ENCODE assay signal across 20 mouse cellular contexts in the genomic region with DNA sequence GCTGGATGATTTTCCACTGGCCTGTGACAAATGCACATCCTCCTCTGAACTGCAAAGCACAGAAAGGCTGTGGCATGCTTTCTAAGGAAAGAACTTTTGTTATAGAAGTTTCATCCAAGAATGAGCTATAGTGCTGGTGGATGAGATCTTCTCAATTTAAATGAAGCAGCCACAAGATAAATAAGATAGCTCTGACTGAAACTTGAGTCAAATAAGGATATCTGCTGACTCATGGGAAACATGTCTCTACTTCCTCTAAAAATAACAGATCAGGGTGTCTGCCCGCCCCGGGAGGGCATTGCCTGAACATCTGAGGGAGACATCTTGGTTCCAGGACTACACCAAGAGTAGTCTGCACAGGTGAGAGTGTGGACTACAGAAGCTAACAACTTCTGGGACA. TPM values are rescaled to one million over a fixed set of nuclear protein-coding genes. Genes with fewer than 3 reads are reported as not detected.
A peak's percentile ranks its signal among the peaks of the same experiment; 100 is the strongest.
DNase-seq lines count a peak whose midpoint lies in the region; TF ChIP-seq lines count a peak whose summit lies in the region.
"Had no signal": no experiment of that assay in that cellular context is flagged by ENCODE, and none has a peak within 500 bp of the region (broad histone marks: within the 10 kb centered on the region; RNA-seq: fewer than 3 reads in every experiment).

No protein-coding gene starts in this region.

- DNase-seq in right cerebral cortex, adult 18-20 months: peak; percentile 1
- no peak for DNase-seq in right cerebral cortex, postnatal 4 days
- DNase-seq in MEL (ENCODE audit: low read depth, low spot score): peak; percentile 5
- DNase-seq in heart, postnatal 10 days: no peak
- no peak for DNase-seq in thymus, adult 2 months
- DNase-seq: adrenal gland, adult 2 months; adrenal gland, postnatal 10 days; adrenal gland, postnatal 25 days; cerebellum, adult 11-12 months; cerebellum, adult 2 months; cerebellum, adult 9-10 months; cerebellum, postnatal 10 days; cerebellum, postnatal 25 days; forebrain, postnatal 0 days had no signal

- no peaks in the 10 kb centered on the region for H3K4me1 ChIP-seq in MEL (ENCODE audit: control insufficient read depth in 1 of 2, insufficient read depth in 2 of 2, low read length in 2 of 2)
- H3K4me1 ChIP-seq in thymus, adult 2 months (replicated peaks; ENCODE audit: control insufficient read depth, insufficient read depth, low read length): no peaks in the 10 kb centered on the region
- H3K4me1 ChIP-seq: embryonic facial prominence, embryonic 10.5 days; embryonic facial prominence, embryonic 12.5 days; forebrain, embryonic 13.5 days; forebrain, embryonic 15.5 days had no signal

- TF ChIP-seq CTCF in MEL (IDR thresholded peaks at IDR 0.05 in 2 of 3, conservative IDR thresholded peaks at IDR 0.05 in 1 of 3; ENCODE audit: control insufficient read depth in 1 of 3, insufficient read depth in 1 of 3, low read depth in 2 of 3, low read length in 3 of 3, poor library complexity in 1 of 3, severe bottlenecking in 1 of 3): no peak
- TF ChIP-seq CTCF in thymus, adult 2 months (IDR thresholded peaks at IDR 0.05; ENCODE audit: borderline replicate concordance, control insufficient read depth, extremely low read depth, insufficient read depth, low read length, poor library complexity): no peak

- 77% methylated on average over 2 of the region's 2 CpGs for WGBS in thymus, adult 2 months

- no peak overlapping the region for H3K27ac ChIP-seq in MEL (ENCODE audit: control insufficient read depth, low read depth, low read length)
- no peak overlapping the region for H3K27ac ChIP-seq in thymus, adult 2 months (ENCODE audit: control insufficient read depth, insufficient read depth, low read length)
- H3K27ac ChIP-seq: embryonic facial prominence, embryonic 10.5 days; embryonic facial prominence, embryonic 12.5 days; forebrain, embryonic 13.5 days; forebrain, embryonic 15.5 days had no signal

- TF ChIP-seq RAD21 in MEL (IDR thresholded peaks at IDR 0.05; ENCODE audit: low read depth, low read length): no peak

- intact Hi-C loops in heart, postnatal 10 days (cut with DNase I): no loop called here

- H3K9me3 ChIP-seq in MEL (replicated peaks; ENCODE audit: insufficient read depth, low read length): no peaks in the 10 kb centered on the region
- H3K9me3 ChIP-seq: embryonic facial prominence, embryonic 10.5 days; embryonic facial prominence, embryonic 12.5 days; forebrain, embryonic 13.5 days; forebrain, embryonic 15.5 days; G1E had no signal

- H3K27me3 ChIP-seq in MEL (ENCODE audit: control insufficient read depth in 1 of 2, insufficient read depth in 2 of 2, low read length in 2 of 2): no peaks in the 10 kb centered on the region
- H3K27me3 ChIP-seq in thymus, adult 2 months (ENCODE audit: control insufficient read depth, insufficient read depth, low read length): no peaks in the 10 kb centered on the region
- H3K27me3 ChIP-seq: embryonic facial prominence, embryonic 12.5 days; forebrain, embryonic 13.5 days; forebrain, embryonic 15.5 days had no signal

- H3K36me3 ChIP-seq in MEL (ENCODE audit: control insufficient read depth in 1 of 2, insufficient read depth in 2 of 2, low read length in 2 of 2): no peaks in the 10 kb centered on the region
- no peaks in the 10 kb centered on the region for H3K36me3 ChIP-seq in thymus, adult 2 months (ENCODE audit: control insufficient read depth, insufficient read depth, low read length)
- H3K36me3 ChIP-seq: embryonic facial prominence, embryonic 10.5 days; embryonic facial prominence, embryonic 12.5 days; forebrain, embryonic 15.5 days; G1E had no signal

- H3K79me2 ChIP-seq in MEL (ENCODE audit: control insufficient read depth, insufficient read depth, low read length, poor library complexity): no peaks in the 10 kb centered on the region

- no peak overlapping the region for H3K9ac ChIP-seq in MEL (ENCODE audit: control insufficient read depth, low read depth, low read length, poor library complexity, severe bottlenecking)
- H3K9ac ChIP-seq: embryonic facial prominence, embryonic 12.5 days; forebrain, embryonic 13.5 days; forebrain, embryonic 15.5 days; forebrain, postnatal 0 days had no signal

- TF ChIP-seq POLR2A in MEL (IDR thresholded peaks at IDR 0.05; ENCODE audit: control insufficient read depth in 1 of 2, insufficient read depth in 1 of 2, low read depth in 1 of 2, low read length in 2 of 2, poor library complexity in 1 of 2): no peak
- no peak for TF ChIP-seq POLR2A in thymus, adult 2 months (IDR thresholded peaks at IDR 0.05; ENCODE audit: control insufficient read depth, extremely low read depth, insufficient read depth, low read length, poor library complexity)

- H3K4me3 ChIP-seq in MEL (ENCODE audit: control insufficient read depth in 1 of 2, insufficient read depth in 1 of 2, low read depth in 2 of 2, low read length in 2 of 2): no peak overlapping the region
- no peak overlapping the region for H3K4me3 ChIP-seq in thymus, adult 2 months (ENCODE audit: control insufficient read depth, insufficient read depth, low read length)
- H3K4me3 ChIP-seq: embryonic facial prominence, embryonic 10.5 days; embryonic facial prominence, embryonic 12.5 days; forebrain, embryonic 13.5 days; forebrain, embryonic 15.5 days had no signal

- TF ChIP-seq EP300 in MEL (IDR thresholded peaks at IDR 0.05; ENCODE audit: low read depth in 1 of 2, low read length in 2 of 2): no peak

TF ChIP-seq in MEL, 35 proteins besides CTCF, POLR2A, EP300 and RAD21:
- TF ChIP-seq ZKSCAN1 (IDR thresholded peaks at IDR 0.05; ENCODE audit: low read depth, low read length) (no peak), MEF2A (IDR thresholded peaks at IDR 0.05; ENCODE audit: extremely low read depth, insufficient replicate concordance, low read depth, low read length, poor library complexity, severe bottlenecking) (no peak), MAX (IDR thresholded peaks at IDR 0.05; ENCODE audit: low read length) (no peak), MAFK (IDR thresholded peaks at IDR 0.05; ENCODE audit: borderline replicate concordance, low read depth, low read length) (no peak), SIN3A (IDR thresholded peaks at IDR 0.05; ENCODE audit: low read length) (no peak), TCF12 (IDR thresholded peaks at IDR 0.05; ENCODE audit: low read depth, low read length) (no peak), ZC3H11A (IDR thresholded peaks at IDR 0.05; ENCODE audit: low read depth, low read length) (no peak), POLR2AphosphoS2 (IDR thresholded peaks at IDR 0.05; ENCODE audit: low read length) (no peak), JUND (IDR thresholded peaks at IDR 0.05; ENCODE audit: low read depth, low read length) (no peak), USF2 (IDR thresholded peaks at IDR 0.05; ENCODE audit: borderline replicate concordance in 1 of 2, insufficient read depth in 1 of 2, low read depth in 1 of 2, low read length in 2 of 2) (no peak), ZMIZ1 (IDR thresholded peaks at IDR 0.05; ENCODE audit: low read depth, low read length) (no peak), TBP (IDR thresholded peaks at IDR 0.05; ENCODE audit: low read depth, low read length) (no peak), CHD1 (IDR thresholded peaks at IDR 0.05; ENCODE audit: low read depth, low read length) (no peak), GABPA (IDR thresholded peaks at IDR 0.05; ENCODE audit: low read depth, low read length) (no peak), SMC3 (IDR thresholded peaks at IDR 0.05; ENCODE audit: low read depth, low read length) (no peak), NRF1 (IDR thresholded peaks at IDR 0.05; ENCODE audit: insufficient read depth, low read depth, low read length, poor library complexity, severe bottlenecking) (no peak), ZNF384 (IDR thresholded peaks at IDR 0.05; ENCODE audit: low read depth, low read length) (no peak), MAZ (IDR thresholded peaks at IDR 0.05; ENCODE audit: low read depth, low read length) (no peak)

RNA-seq across cellular contexts. Expression of gene St6gal2, which starts 28.7 kb away (rescaled TPM):
- not detected in 2 replicates for total RNA-seq in MEL (2012; rRNA removed)
- polyA plus RNA-seq in MEL (2012; ENCODE audit: insufficient read depth in 1 of 2, insufficient read length in 2 of 2, low read depth in 1 of 2, low replicate concordance in 2 of 2, missing spikeins in 1 of 2): not detected
- not detected for total RNA-seq in heart, postnatal 10 days (2021)
- 0.30 and 0.32 TPM in 2 replicates for polyA plus RNA-seq in thymus, adult 2 months (2012; rRNA removed)
- polyA plus RNA-seq: C2C12, G1E had no signal

Comparison
In these comparisons a context has a peak if more than half of its experiments do, and no peak if none do; other contexts are left out.
1. DNase-seq: peak in right cerebral cortex, adult 18-20 months (single experiment) and MEL (single experiment); none in right cerebral cortex, postnatal 4 days (single experiment), heart, postnatal 10 days (0 of 2) and thymus, adult 2 months (single experiment).